Mouse (Mus musculus) midbrain, embryonic 13.5 days (tissue): ENCODE measurements around the gene Sh3bp1. TPM values are rescaled to one million over a fixed set of nuclear protein-coding genes. Genes with fewer than 3 reads are reported as not detected.

Source experiments
- ATAC-seq: fragments of 200-750 bp; cut with Nextera tagmentation; 2 replicates; pipeline ENCODE4 v1.8.0; 2017; ENCODE audit warnings: mild to moderate bottlenecking, moderate TSS enrichment, moderate library complexity
- H3K27ac ChIP-seq: fragments of 300-500 bp; sonication (generic); 2 replicates; pipeline ENCODE4 v1.5.1; 2015; ENCODE audit warnings: inconsistent platforms, mild to moderate bottlenecking, moderate library complexity
- H3K27me3 ChIP-seq: fragments of 300-500 bp; sonication (generic); 2 replicates; pipeline ENCODE4 v1.6.1; 2015; ENCODE audit warnings: mild to moderate bottlenecking, inconsistent platforms
- H3K36me3 ChIP-seq: fragments of 300-500 bp; sonication (generic); 2 replicates; pipeline ENCODE4 v1.6.1; 2015; ENCODE audit warnings: mild to moderate bottlenecking, inconsistent platforms
- H3K4me1 ChIP-seq: fragments of 300-500 bp; sonication (generic); replicated peaks from 2 replicates; pipeline ENCODE4 v1.6.1; 2015; ENCODE audit warnings: inconsistent platforms
- H3K4me2 ChIP-seq: fragments of 300-500 bp; sonication (generic); replicated peaks from 2 replicates; pipeline ENCODE4 v1.6.1; 2015; ENCODE audit warnings: moderate library complexity, mild to moderate bottlenecking, inconsistent platforms
- H3K4me3 ChIP-seq: fragments of 300-500 bp; sonication (generic); replicated peaks from 2 replicates; pipeline ENCODE4 v1.5.1; 2015; ENCODE audit warnings: mild to moderate bottlenecking, inconsistent platforms
- H3K9ac ChIP-seq: fragments of 300-500 bp; sonication (generic); replicated peaks from 2 replicates; pipeline ENCODE4 v1.6.1; 2015; ENCODE audit warnings: mild to moderate bottlenecking, inconsistent platforms
- H3K9me3 ChIP-seq: fragments of 300-500 bp; sonication (generic); 2 replicates; pipeline ENCODE4 v1.6.1; 2016; ENCODE audit warnings: mild to moderate bottlenecking, inconsistent platforms
- WGBS: fragments of 180-500 bp; shearing (Covaris S2); methylation state at CpG from one replicate; pipeline ENCODE4 v1.1.7; 2015; 5-methylcytosine and 5-hydroxymethylcytosine counted together
- microRNA-seq: library from miRNA; unstranded; fragments of <30 nt; microRNA quantifications from one replicate; pipeline ENCODE4, GENCODE M21; 2016
- polyA plus RNA-seq: library from polyadenylated mRNA; unstranded; fragments of >200 nt; fragmentation: Nextera tagmentation; extraction: Ambion mirVana; gene quantifications from 2 replicates; pipeline ENCODE4 v1.2.1, GENCODE M21; 2015

Gene Sh3bp1
- polyA plus RNA-seq, 1 experiment from 2014 or later: 4.9 TPM

GRCm38 (mm10) chr15:78959537-78959936 lies 60.0 kb downstream of the Sh3bp1 start:
- Histone ChIP-seq H3K4me2 (no peak overlapping the region), H3K27me3 (no peaks in the 10 kb centered on the region), H3K27ac (no peak overlapping the region), H3K4me1 (peaks cover 7% of the 10 kb centered on the region), H3K36me3 (peaks cover 74% of the 10 kb centered on the region), H3K9ac (no peak overlapping the region), H3K9me3 (no peaks in the 10 kb centered on the region), H3K4me3 (no peak overlapping the region)
- no peak for ATAC-seq
- 95% methylated on average over 11 of the region's 11 CpGs for WGBS

GRCm38 (mm10) chr15:78960088-78960487 lies 60.5 kb downstream of the Sh3bp1 start:
- H3K4me3 ChIP-seq: no peak overlapping the region
- no peak overlapping the region for H3K4me2 ChIP-seq
- WGBS: 83% methylated on average over 4 of the region's 4 CpGs
- no peak overlapping the region for H3K27ac ChIP-seq
- no peaks in the 10 kb centered on the region for H3K9me3 ChIP-seq
- no peaks in the 10 kb centered on the region for H3K27me3 ChIP-seq
- H3K9ac ChIP-seq: no peak overlapping the region
- peaks cover 75% of the 10 kb centered on the region for H3K36me3 ChIP-seq
- no peak for ATAC-seq
- H3K4me1 ChIP-seq: peaks cover 7% of the 10 kb centered on the region

Small RNAs within 50 kb of the gene (microRNA-seq; reads per million reads assigned to microRNA genes)
- not detected for gene Mir6955

Other genes with a start within 250 kb of the Sh3bp1 start
- gene Elfn2, start 181.0 kb upstream of the Sh3bp1 start, polyA plus RNA-seq: 3.0 and 3.3 TPM in 2 replicates
- 83.0 and 93.7 TPM in 2 replicates for gene Mfng, start 126.3 kb upstream of the Sh3bp1 start, polyA plus RNA-seq
- gene Card10, start 96.7 kb upstream of the Sh3bp1 start, polyA plus RNA-seq: 1.0 and 1.2 TPM in 2 replicates
- gene Cdc42ep1, start 57.1 kb upstream of the Sh3bp1 start, polyA plus RNA-seq: 7.0 and 8.5 TPM in 2 replicates
- 1.1 TPM in 1 of 2 replicates, not detected in the other for gene Lgals2, start 44.2 kb upstream of the Sh3bp1 start, polyA plus RNA-seq
- 47.8 and 49.2 TPM in 2 replicates for gene Gga1, start 22.6 kb upstream of the Sh3bp1 start, polyA plus RNA-seq
- 0.12 TPM in 1 of 2 replicates, not detected in the other for gene Gm49510, start 101 bp upstream of the Sh3bp1 start, polyA plus RNA-seq
- 55.8 and 63.2 TPM in 2 replicates for gene Pdxp, start 14.2 kb downstream of the Sh3bp1 start, polyA plus RNA-seq
- gene Lgals1, start 27.0 kb downstream of the Sh3bp1 start, polyA plus RNA-seq: 109 and 125 TPM in 2 replicates
- gene Nol12, start 35.2 kb downstream of the Sh3bp1 start, polyA plus RNA-seq: 53.1 and 58.0 TPM in 2 replicates
- 38.3 and 42.6 TPM in 2 replicates for gene Triobp, start 48.0 kb downstream of the Sh3bp1 start, polyA plus RNA-seq
- gene H1f0, start 128.7 kb downstream of the Sh3bp1 start, polyA plus RNA-seq: 329 and 351 TPM in 2 replicates
- gene Galr3, start 142.1 kb downstream of the Sh3bp1 start, polyA plus RNA-seq: not detected in 2 replicates
- gene Ankrd54, start 163.1 kb downstream of the Sh3bp1 start, polyA plus RNA-seq: 52.6 and 56.4 TPM in 2 replicates
- gene Eif3l, start 175.4 kb downstream of the Sh3bp1 start, polyA plus RNA-seq: 180 and 186 TPM in 2 replicates
- gene Micall1, start 209.1 kb downstream of the Sh3bp1 start, polyA plus RNA-seq: 8.6 and 9.5 TPM in 2 replicates
- gene Polr2f, start 241.2 kb downstream of the Sh3bp1 start, polyA plus RNA-seq: 295 and 296 TPM in 2 replicates
- 14.0 and 16.6 TPM in 2 replicates for gene 1700088E04Rik, start 241.5 kb downstream of the Sh3bp1 start, polyA plus RNA-seq